Mouse (Mus musculus) embryonic facial prominence, embryonic 14.5 days (tissue): ENCODE results near the gene Arel1. TPM values are rescaled to one million over a fixed set of nuclear protein-coding genes. Genes with fewer than 3 reads are reported as not detected.

Source experiments
- ATAC-seq: fragments of 200-750 bp; cut with Nextera tagmentation; 2 replicates; pipeline ENCODE4 v1.8.0; 2017; ENCODE audit warnings: low read depth, moderate number of reproducible peaks, moderate TSS enrichment
- DNase-seq: peaks from one replicate; pipeline ENCODE4 v3.0.0-alpha.2; 2015; ENCODE audit warnings: low spot score
- H3K27ac ChIP-seq: fragments of 300-500 bp; sonication (generic); replicated peaks from 2 replicates; pipeline ENCODE4 v1.5.1; 2014; ENCODE audit warnings: low read depth, mild to moderate bottlenecking, low read length, moderate library complexity
- H3K27me3 ChIP-seq: fragments of 300-500 bp; sonication (generic); replicated peaks from 2 replicates; pipeline ENCODE4 v1.6.1; 2014; ENCODE audit warnings: low read length; ENCODE audit not compliant: control insufficient read depth, insufficient read depth
- H3K36me3 ChIP-seq: fragments of 300-500 bp; sonication (generic); 2 replicates; pipeline ENCODE4 v1.6.1; 2014; ENCODE audit warnings: low read length, mixed read lengths; ENCODE audit not compliant: control insufficient read depth, insufficient read depth
- H3K4me1 ChIP-seq: fragments of 300-500 bp; sonication (generic); 2 replicates; pipeline ENCODE4 v1.6.1; 2014; ENCODE audit warnings: antibody characterized with exemption, low read length; ENCODE audit not compliant: control insufficient read depth, insufficient read depth
- H3K4me2 ChIP-seq: fragments of 300-500 bp; sonication (generic); 2 replicates; pipeline ENCODE4 v1.6.1; 2014; ENCODE audit warnings: low read depth, mild to moderate bottlenecking, low read length, moderate library complexity, mixed read lengths
- H3K4me3 ChIP-seq: fragments of 300-500 bp; sonication (generic); 2 replicates; pipeline ENCODE4 v1.5.1; 2014; ENCODE audit warnings: low read depth, mild to moderate bottlenecking, low read length
- H3K9ac ChIP-seq: fragments of 300-500 bp; sonication (generic); 2 replicates; pipeline ENCODE4 v1.6.1; 2014; ENCODE audit warnings: low read depth, mild to moderate bottlenecking, low read length, moderate library complexity, mixed read lengths
- H3K9me3 ChIP-seq: fragments of 300-500 bp; sonication (generic); 2 replicates; pipeline ENCODE4 v1.6.1; 2016; ENCODE audit warnings: low read length; ENCODE audit not compliant: control insufficient read depth
- WGBS: fragments of 180-500 bp; shearing (Covaris S2); extraction: QIAGEN DNeasy Blood & Tissue Kit; methylation state at CpG from one replicate; pipeline ENCODE4 v1.1.7; 2014; 5-methylcytosine and 5-hydroxymethylcytosine counted together
- polyA plus RNA-seq: library from polyadenylated mRNA; unstranded; fragments of >200 nt; fragmentation: Nextera tagmentation; extraction: Ambion mirVana; gene quantifications from 2 replicates; pipeline ENCODE4 v1.2.1, GENCODE M21; 2014

Arel1 gene
- polyA plus RNA-seq: 15.6 and 16.2 TPM in 2 replicates

GRCm38 (mm10) chr12:84970428-84971096, at the start of gene Arel1, which contains the start of gene Fcf1:
TSS of gene Arel1 (minus strand) at chr12:84970900.
TSS of gene Fcf1 (plus strand) at chr12:84970897.
- Histone ChIP-seq H3K36me3 (peaks cover 24% of the 10 kb centered on the region), H3K9ac (peak within 1 kb of the TSS; percentile 86), H3K27me3 (no peaks in the 10 kb centered on the region), H3K4me1 (peaks cover 8% of the 10 kb centered on the region), H3K9me3 (no peaks in the 10 kb centered on the region), H3K4me2 (peak within 1 kb of the TSS; percentile 91), H3K4me3 (peak within 1 kb of the TSS; percentile 87), H3K27ac (no peak within 1 kb of the TSS)
- under 1% methylated on average over 40 of the region's 42 CpGs for WGBS
- ATAC-seq: peak; percentile 90
- peak; percentile 96 for DNase-seq

GRCm38 (mm10) chr12:85012185-85012584, 41.5 kb upstream of the Arel1 start:
- Histone ChIP-seq H3K27ac (no peak overlapping the region), H3K4me2 (no peak overlapping the region), H3K9me3 (0 out of 2 replicates have a peak, but pooled peaks cover 5% of the 10 kb centered on the region), H3K27me3 (no peaks in the 10 kb centered on the region), H3K4me1 (no peaks in the 10 kb centered on the region), H3K9ac (no peak overlapping the region), H3K4me3 (no peak overlapping the region), H3K36me3 (peaks cover 47% of the 10 kb centered on the region)
- DNase-seq (no peak), ATAC-seq (no peak)
- 92% methylated on average over 2 of the region's 2 CpGs for WGBS

GRCm38 (mm10) chr12:85010541-85010940, 39.8 kb upstream of the Arel1 start:
- WGBS: 83% methylated on average over 2 of the region's 2 CpGs
- H3K9ac ChIP-seq: no peak overlapping the region
- H3K27ac ChIP-seq: no peak overlapping the region
- H3K4me2 ChIP-seq: no peak overlapping the region
- H3K36me3 ChIP-seq: peaks cover 33% of the 10 kb centered on the region
- H3K27me3 ChIP-seq: no peaks in the 10 kb centered on the region
- no peak overlapping the region for H3K4me3 ChIP-seq
- H3K9me3 ChIP-seq: 0 out of 2 replicates have a peak, but pooled peaks cover 5% of the 10 kb centered on the region
- ATAC-seq (no peak), DNase-seq (no peak)
- H3K4me1 ChIP-seq: no peaks in the 10 kb centered on the region

- Histone ChIP-seq H3K27ac (no peak overlapping the region), H3K27me3 (no peaks in the 10 kb centered on the region), H3K4me1 (no peaks in the 10 kb centered on the region), H3K9me3 (0 out of 2 replicates have a peak, but pooled peaks cover 5% of the 10 kb centered on the region), H3K36me3 (peaks cover 25% of the 10 kb centered on the region), H3K4me3 (no peak overlapping the region), H3K4me2 (no peak overlapping the region), H3K9ac (no peak overlapping the region)
- ATAC-seq (no peak), DNase-seq (no peak)
- WGBS: 69% methylated on average over 1 of the region's 1 CpGs
Observed at GRCm38 (mm10) chr12:85009776-85010175, 39.1 kb upstream of the Arel1 start.

GRCm38 (mm10) chr12:85007021-85007420, 36.3 kb upstream of the Arel1 start:
- Histone ChIP-seq H3K9ac (no peak overlapping the region), H3K27me3 (no peaks in the 10 kb centered on the region), H3K4me3 (no peak overlapping the region), H3K36me3 (peaks cover 3% of the 10 kb centered on the region; the same call in 1 of the 2 replicates), H3K27ac (no peak overlapping the region), H3K4me2 (no peak overlapping the region), H3K9me3 (0 out of 2 replicates have a peak, but pooled peaks cover 4% of the 10 kb centered on the region), H3K4me1 (no peaks in the 10 kb centered on the region)
- ATAC-seq (no peak), DNase-seq (no peak)

GRCm38 (mm10) chr12:85006206-85006605, 35.5 kb upstream of the Arel1 start:
- H3K4me3 ChIP-seq: no peak overlapping the region
- no peaks in the 10 kb centered on the region for H3K4me1 ChIP-seq
- H3K36me3 ChIP-seq: no peaks in the 10 kb centered on the region; the same call in 1 of the 2 replicates
- H3K9ac ChIP-seq: no peak overlapping the region
- no peak for ATAC-seq
- no peaks in the 10 kb centered on the region for H3K9me3 ChIP-seq
- H3K27me3 ChIP-seq: no peaks in the 10 kb centered on the region
- H3K4me2 ChIP-seq: no peak overlapping the region
- 80% methylated on average over 1 of the region's 1 CpGs for WGBS
- DNase-seq: no peak
- no peak overlapping the region for H3K27ac ChIP-seq

- Histone ChIP-seq H3K4me3 (peak overlapping the region; percentile 99; the same call in 1 of the 2 replicates), H3K4me1 (peaks cover 15% of the 10 kb centered on the region), H3K27ac (no peak overlapping the region), H3K9me3 (no peaks in the 10 kb centered on the region), H3K9ac (no peak overlapping the region), H3K36me3 (no peaks in the 10 kb centered on the region), H3K4me2 (peak overlapping the region; percentile 97), H3K27me3 (no peaks in the 10 kb centered on the region)
- no peak for ATAC-seq
- DNase-seq: no peak
Observed at GRCm38 (mm10) chr12:84999053-84999452, 28.4 kb upstream of the Arel1 start.

GRCm38 (mm10) chr12:84996501-84997398, 26.1 kb upstream of the Arel1 start:
- Histone ChIP-seq H3K27me3 (no peaks in the 10 kb centered on the region), H3K9me3 (peaks cover 4% of the 10 kb centered on the region; the same call in 1 of the 2 replicates), H3K9ac (peak overlapping the region; percentile 95), H3K4me2 (peak overlapping the region; percentile 97), H3K27ac (peak overlapping the region; percentile 87), H3K36me3 (no peaks in the 10 kb centered on the region), H3K4me3 (peak overlapping the region; percentile 99), H3K4me1 (peaks cover 15% of the 10 kb centered on the region)
- under 1% methylated on average over 26 of the region's 44 CpGs for WGBS
- DNase-seq (peak; percentile 65), ATAC-seq (peak; percentile 42)
